Mouse (Mus musculus) stomach, postnatal 0 days (tissue): Measurements from ENCODE around the gene Gm11937.

Experiments
- CTCF ChIP-seq: IDR thresholded peaks from 2 replicates; pipeline ENCODE4 v1.5.1; 2016; ENCODE audit warnings: antibody characterized with exemption, low read depth, mild to moderate bottlenecking, moderate library complexity
- EP300 ChIP-seq: optimal IDR thresholded peaks from 2 replicates; pipeline ENCODE3; 2016; ENCODE audit warnings: antibody characterized with exemption

DNA sequence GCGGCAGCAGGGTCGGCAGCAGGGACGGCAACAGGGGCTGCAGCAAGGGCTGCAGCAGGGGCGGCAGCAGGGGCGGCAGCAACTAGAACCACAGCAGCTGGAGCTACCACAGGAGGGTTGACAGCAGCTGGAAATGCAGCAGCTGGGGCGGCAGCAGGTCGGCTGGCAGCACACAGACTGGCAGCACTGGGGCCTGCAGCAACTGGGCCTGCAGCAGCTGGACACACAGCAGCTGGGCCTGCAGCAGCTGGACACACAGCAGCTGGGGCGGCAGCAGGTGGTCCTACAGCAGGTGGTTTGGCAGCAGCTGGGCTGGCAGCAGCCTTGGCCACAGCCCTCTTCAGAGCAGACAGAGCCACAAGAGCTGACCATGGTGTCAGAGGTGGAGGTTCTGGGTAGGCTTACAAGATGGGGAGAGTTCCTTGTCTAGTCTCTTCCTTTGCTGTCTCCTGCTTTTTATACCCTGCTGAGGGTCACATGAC is 24.7 kb upstream of the Gm11937 start, which contains the start of gene Krtap4-2:
- TF ChIP-seq CTCF = no peak
- no peak for TF ChIP-seq EP300
